Mouse (Mus musculus) spleen, adult 2 months (tissue): ENCODE data around the gene Itga7. TPM values are rescaled to one million over a fixed set of nuclear protein-coding genes. Genes with fewer than 3 reads are reported as not detected.

ENCODE experiments used
- DNase-seq, 2 experiments: peaks; one replicate each; pipeline versions ENCODE4 v3.0.0 to v3.0.0-alpha.2; 2012 to 2021; ENCODE audit warnings: low spot score in 2 of 2, low read depth in 1 of 2
- H3K27ac ChIP-seq: fragments of 200-500 bp; 2 replicates; pipeline ENCODE4 v1.5.1; 2012; ENCODE audit warnings: low read length, inconsistent platforms; ENCODE audit not compliant: insufficient read depth
- H3K27me3 ChIP-seq: fragments of 200-500 bp; 2 replicates; pipeline ENCODE4 v1.6.1; 2012; ENCODE audit warnings: mild to moderate bottlenecking, moderate library complexity, low read length, inconsistent platforms; ENCODE audit not compliant: control insufficient read depth, insufficient read depth
- H3K36me3 ChIP-seq: fragments of 200-500 bp; 2 replicates; pipeline ENCODE4 v1.6.1; 2012; ENCODE audit warnings: mild to moderate bottlenecking, low read length, inconsistent platforms; ENCODE audit not compliant: control insufficient read depth, insufficient read depth
- H3K4me1 ChIP-seq: fragments of 200-500 bp; 2 replicates; pipeline ENCODE4 v1.6.1; 2011; ENCODE audit warnings: inconsistent platforms; ENCODE audit not compliant: control insufficient read depth, insufficient read depth, insufficient read length
- H3K4me3 ChIP-seq: fragments of 200-500 bp; 2 replicates; pipeline ENCODE4 v1.5.1; 2011; ENCODE audit warnings: mild to moderate bottlenecking, inconsistent platforms; ENCODE audit not compliant: insufficient read depth, insufficient read length; ENCODE audit errors: extremely low read depth
- CTCF ChIP-seq: fragments of 200-500 bp; IDR thresholded peaks from 2 replicates; pipeline ENCODE4 v1.5.1; 2011; ENCODE audit warnings: mild to moderate bottlenecking, inconsistent platforms; ENCODE audit not compliant: insufficient read depth, insufficient read length, insufficient replicate concordance; ENCODE audit errors: extremely low read depth
- POLR2A ChIP-seq: fragments of 200-500 bp; IDR thresholded peaks from 2 replicates; pipeline ENCODE4 v1.6.1; 2011; ENCODE audit warnings: low read depth, low read length, inconsistent platforms
- WGBS: fragments of 180-500 bp; shearing (Covaris S2); methylation state at CpG from one replicate; pipeline ENCODE4 v1.1.7; 2018; 5-methylcytosine and 5-hydroxymethylcytosine counted together
- polyA plus RNA-seq: library from polyadenylated mRNA; depleted of rRNA; stranded (reverse); fragments of >200 nt; gene quantifications from 2 replicates; pipeline ENCODE4 v1.2.3, GENCODE M21; 2012

The Itga7 gene
- polyA plus RNA-seq, 1 experiment, result 5.8 TPM

- 0 out of 2 replicates have a peak, but pooled peaks cover 3% of the 10 kb centered on the region for H3K4me1 ChIP-seq
- 51% methylated on average over 2 of the region's 2 CpGs for WGBS
- H3K4me3 ChIP-seq, result no peak overlapping the region
- no peak for DNase-seq
- H3K36me3 ChIP-seq, result no peaks in the 10 kb centered on the region
- H3K27ac ChIP-seq, result no peak overlapping the region
- H3K27me3 ChIP-seq, result peaks cover 8% of the 10 kb centered on the region; the same call in 1 of the 2 replicates
- TF ChIP-seq POLR2A (no peak), CTCF (no peak)
Observed at GRCm38 (mm10) chr10:128931441-128931840, 2.2 kb upstream of the Itga7 start.

GRCm38 (mm10) chr10:128933976-128934721, 531 bp downstream of the Itga7 start:
- no peak overlapping the region for H3K27ac ChIP-seq
- H3K4me1 ChIP-seq, result 0 out of 2 replicates have a peak, but pooled peaks cover 3% of the 10 kb centered on the region
- H3K27me3 ChIP-seq, result peaks cover 8% of the 10 kb centered on the region; the same call in 1 of the 2 replicates
- TF ChIP-seq POLR2A (no peak), CTCF (no peak)
- H3K36me3 ChIP-seq, result no peaks in the 10 kb centered on the region
- H3K4me3 ChIP-seq, result peak overlapping the region; percentile 28; the same call in 1 of the 2 replicates
- 8% methylated on average over 21 of the region's 21 CpGs for WGBS
- no peak for DNase-seq

DNA sequence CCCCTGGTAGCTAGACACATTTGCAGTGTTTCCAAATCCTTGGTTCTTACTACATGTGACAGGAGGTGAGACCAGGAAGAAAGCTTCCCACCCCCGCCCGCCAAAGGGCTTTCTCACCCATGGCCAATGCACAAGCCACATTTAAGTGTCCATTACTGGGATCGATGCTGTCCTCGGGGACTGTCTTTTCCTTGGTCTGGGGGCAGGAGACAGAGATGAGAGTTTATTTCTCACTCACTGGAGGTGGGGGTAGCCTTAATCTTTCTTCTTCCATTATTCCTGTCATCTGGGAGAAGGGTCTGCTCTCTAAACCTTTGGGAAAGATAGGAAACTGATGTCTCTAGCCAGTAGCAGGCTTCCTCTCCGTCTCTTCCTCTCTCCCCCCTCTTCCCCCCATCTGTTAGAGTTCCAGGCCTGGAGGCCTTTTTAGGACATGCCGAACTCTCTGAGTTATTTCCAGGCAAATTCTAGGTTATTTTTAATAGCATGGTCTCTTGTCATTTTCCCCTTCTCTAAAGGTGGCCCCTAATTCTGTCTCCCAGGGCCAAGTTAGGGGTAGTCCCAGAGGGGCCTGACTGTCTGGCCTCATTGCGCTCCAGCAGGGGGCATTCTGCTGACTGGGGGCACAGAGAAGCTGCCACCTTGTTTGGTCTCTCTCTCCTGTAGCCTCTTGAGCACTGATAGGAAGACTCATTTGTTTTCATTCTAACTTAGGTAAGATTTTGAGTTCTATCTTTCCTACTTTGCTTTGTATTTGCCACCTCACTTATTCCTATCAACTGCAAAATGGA, 1.6 kb downstream of the Itga7 start:
- 82% methylated on average over 7 of the region's 7 CpGs for WGBS
- Histone ChIP-seq H3K36me3 (no peaks in the 10 kb centered on the region), H3K4me3 (no peak overlapping the region), H3K27ac (no peak overlapping the region), H3K4me1 (0 out of 2 replicates have a peak, but pooled peaks cover 3% of the 10 kb centered on the region), H3K27me3 (peaks cover 8% of the 10 kb centered on the region; the same call in 1 of the 2 replicates)
- TF ChIP-seq POLR2A (no peak), CTCF (no peak)
- DNase-seq, result no peak

DNA sequence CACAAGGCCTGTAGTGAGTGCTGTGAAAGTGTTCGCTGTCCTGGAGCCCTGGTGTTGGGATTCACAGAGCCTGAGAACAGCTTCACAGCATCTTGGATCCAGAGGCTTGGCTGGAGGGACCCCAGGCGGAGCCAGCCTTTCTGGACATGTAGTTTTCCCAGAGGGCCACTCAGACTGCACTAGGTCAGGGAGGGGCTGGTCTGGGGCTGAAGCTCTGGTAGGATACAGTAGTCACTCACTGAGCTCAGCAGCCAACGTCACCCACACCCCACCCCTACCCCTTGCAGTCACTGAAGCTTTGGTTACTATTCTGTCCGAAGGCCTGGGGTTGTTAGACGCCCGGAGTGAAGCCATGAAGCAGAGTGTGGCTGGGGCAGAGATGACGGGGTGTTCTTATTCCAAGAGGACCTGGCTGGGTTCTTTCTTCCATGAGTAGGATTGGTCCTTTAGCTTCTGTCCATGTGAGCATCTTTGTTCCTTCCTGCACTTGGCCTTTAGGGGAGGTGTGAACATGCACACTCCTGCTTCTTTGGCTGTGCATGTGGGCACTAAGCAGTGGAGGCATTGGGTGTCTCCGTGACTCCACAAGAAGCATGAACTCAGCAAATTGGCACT, 2.3 kb downstream of the Itga7 start:
- peaks cover 8% of the 10 kb centered on the region; the same call in 1 of the 2 replicates for H3K27me3 ChIP-seq
- no peak for DNase-seq
- no peak overlapping the region for H3K27ac ChIP-seq
- 0 out of 2 replicates have a peak, but pooled peaks cover 3% of the 10 kb centered on the region for H3K4me1 ChIP-seq
- TF ChIP-seq CTCF (no peak), POLR2A (no peak)
- no peak overlapping the region for H3K4me3 ChIP-seq
- 78% methylated on average over 8 of the region's 8 CpGs for WGBS
- no peaks in the 10 kb centered on the region for H3K36me3 ChIP-seq

DNA sequence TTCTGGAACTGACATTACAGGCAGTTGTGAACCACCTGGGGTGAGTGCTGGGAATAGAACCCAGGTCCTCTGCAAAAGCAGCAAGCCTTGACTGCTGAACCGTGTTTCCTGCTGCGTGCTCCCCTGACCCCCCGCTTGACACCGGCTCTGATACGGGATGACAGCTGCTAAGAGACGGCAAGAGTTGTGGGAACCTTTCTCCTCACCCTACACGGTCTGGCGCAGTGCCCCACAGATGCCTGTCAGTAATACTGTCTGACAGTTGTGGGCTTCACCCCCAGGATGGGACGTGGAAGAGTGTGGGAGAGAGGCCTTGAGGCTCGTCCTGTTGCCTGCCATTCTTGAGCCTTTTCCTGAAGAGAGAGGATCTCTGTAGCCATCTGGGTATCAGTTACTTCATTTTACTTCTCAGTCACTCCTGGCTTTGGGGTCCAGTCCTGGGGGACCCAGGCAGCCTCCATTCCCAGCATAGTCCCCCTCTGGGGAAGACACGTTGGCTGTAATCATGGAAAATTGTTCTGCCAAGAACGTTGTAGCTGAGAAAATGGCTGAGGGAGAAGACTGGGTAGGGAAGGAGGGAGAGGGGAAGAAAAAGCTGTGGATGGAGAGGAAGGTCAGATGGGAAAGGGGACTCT, 4.3 kb downstream of the Itga7 start:
- WGBS, result 74% methylated on average over 12 of the region's 12 CpGs
- no peak overlapping the region for H3K4me3 ChIP-seq
- 0 out of 2 replicates have a peak, but pooled peaks cover 3% of the 10 kb centered on the region for H3K4me1 ChIP-seq
- peaks cover 8% of the 10 kb centered on the region; the same call in 1 of the 2 replicates for H3K27me3 ChIP-seq
- no peak for DNase-seq
- TF ChIP-seq POLR2A, result no peak
- no peak for TF ChIP-seq CTCF
- no peaks in the 10 kb centered on the region for H3K36me3 ChIP-seq
- H3K27ac ChIP-seq, result no peak overlapping the region

- H3K27me3 ChIP-seq, result peaks cover 8% of the 10 kb centered on the region; the same call in 1 of the 2 replicates
- no peaks in the 10 kb centered on the region for H3K36me3 ChIP-seq
- no peak overlapping the region for H3K4me3 ChIP-seq
- WGBS, result 84% methylated on average over 9 of the region's 9 CpGs
- 0 out of 2 replicates have a peak, but pooled peaks cover 3% of the 10 kb centered on the region for H3K4me1 ChIP-seq
- no peak overlapping the region for H3K27ac ChIP-seq
- TF ChIP-seq POLR2A (no peak), CTCF (no peak)
- no peak for DNase-seq
Observed at GRCm38 (mm10) chr10:128938457-128938856, 4.8 kb downstream of the Itga7 start.
